Mouse (Mus musculus): Measurements from ENCODE around the gene Btbd17. TPM values are rescaled to one million over a fixed set of nuclear protein-coding genes. Genes with fewer than 3 reads are reported as not detected.

Btbd17 gene
- not detected for polyA plus RNA-seq (2014; fragmentation: Illumina TruSeq; extraction: RNeasy Lipid Tissue Mini Kit (QIAGEN cat#74804); ENCODE audit: low replicate concordance)

DNA sequence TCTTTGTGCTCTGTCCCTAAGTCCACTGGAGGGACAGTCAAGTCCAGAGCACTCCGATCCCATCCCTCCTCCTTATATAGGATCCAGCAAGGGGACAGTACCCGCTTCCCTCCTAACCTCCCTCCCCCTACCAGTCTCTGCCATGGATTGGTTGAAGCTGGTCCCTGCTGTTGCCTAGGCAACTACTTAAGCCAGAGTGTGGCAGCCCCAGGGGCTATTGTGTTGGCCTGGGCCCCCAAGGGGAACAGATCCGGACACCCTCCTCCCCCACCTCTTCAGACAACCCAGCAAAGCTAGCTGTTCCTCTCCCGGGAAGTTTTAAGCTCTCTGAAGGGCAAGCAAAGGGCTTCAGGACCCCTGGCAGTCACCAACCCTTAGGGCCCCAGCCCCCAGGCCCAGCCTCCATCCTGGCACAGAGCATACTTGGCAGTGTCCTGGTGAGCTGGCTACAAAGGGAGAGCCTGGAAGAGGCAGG, at the start of gene Btbd17:
Gene Btbd17 (minus strand): TSS at position 98 of the 475 bp plus-strand sequence.

DNA sequence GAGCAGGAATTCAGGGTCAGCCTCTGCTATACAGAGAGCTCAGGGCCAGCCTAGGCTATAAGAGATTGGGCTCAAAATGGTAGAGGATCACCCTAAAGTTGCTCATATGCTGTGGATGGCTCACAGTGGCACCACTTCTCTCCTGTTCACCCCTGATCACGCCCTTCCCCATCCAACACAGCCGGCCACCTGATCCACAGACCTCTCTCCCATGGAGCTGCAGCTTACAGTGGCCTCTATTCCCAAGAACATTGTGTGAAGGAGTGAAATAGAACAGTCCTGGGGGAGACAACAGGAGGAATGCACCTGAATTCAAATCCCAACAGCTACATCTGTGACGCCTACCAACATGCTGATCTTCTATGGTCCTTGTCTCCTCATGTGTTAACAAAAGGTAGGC, 2.9 kb upstream of the Btbd17 start, which contains the start of gene Gpr142:
Gene Gpr142 (plus strand): TSS at position 301 of the 400 bp plus-strand sequence.

GRCm38 (mm10) chr11:114764820-114765818, 30.6 kb downstream of the Btbd17 start, which contains the start of gene Kif19a:
TSS of gene Kif19a (plus strand) at chr11:114765388.

Other genes starting within 250 kb of the Btbd17 start
- gene Rpl38, start 127.4 kb downstream of the Btbd17 start, polyA plus RNA-seq (2014; fragmentation: Illumina TruSeq; extraction: RNeasy Lipid Tissue Mini Kit (QIAGEN cat#74804); ENCODE audit: low replicate concordance), result 43.6 TPM
- gene Ttyh2, start 120.5 kb downstream of the Btbd17 start, polyA plus RNA-seq (2014; fragmentation: Illumina TruSeq; extraction: RNeasy Lipid Tissue Mini Kit (QIAGEN cat#74804); ENCODE audit: low replicate concordance), result 3.2 TPM
- not detected for gene Dnaic2, start 68.5 kb downstream of the Btbd17 start, polyA plus RNA-seq (2014; fragmentation: Illumina TruSeq; extraction: RNeasy Lipid Tissue Mini Kit (QIAGEN cat#74804); ENCODE audit: low replicate concordance)
- gene Kif19a, start 30.6 kb downstream of the Btbd17 start, polyA plus RNA-seq (2014; fragmentation: Illumina TruSeq; extraction: RNeasy Lipid Tissue Mini Kit (QIAGEN cat#74804); ENCODE audit: low replicate concordance), result not detected
- not detected for gene Gpr142, start 3.0 kb upstream of the Btbd17 start, polyA plus RNA-seq (2014; fragmentation: Illumina TruSeq; extraction: RNeasy Lipid Tissue Mini Kit (QIAGEN cat#74804); ENCODE audit: low replicate concordance)
- gene Gprc5c, start 55.2 kb upstream of the Btbd17 start, polyA plus RNA-seq (2014; fragmentation: Illumina TruSeq; extraction: RNeasy Lipid Tissue Mini Kit (QIAGEN cat#74804); ENCODE audit: low replicate concordance), result 0.33 TPM
- gene Cd300a, start 94.1 kb upstream of the Btbd17 start, polyA plus RNA-seq (2014; fragmentation: Illumina TruSeq; extraction: RNeasy Lipid Tissue Mini Kit (QIAGEN cat#74804); ENCODE audit: low replicate concordance), result 6.1 TPM
- not detected for gene Cd300lb, start 138.4 kb upstream of the Btbd17 start, polyA plus RNA-seq (2014; fragmentation: Illumina TruSeq; extraction: RNeasy Lipid Tissue Mini Kit (QIAGEN cat#74804); ENCODE audit: low replicate concordance)
- gene Cd300c, start 173.2 kb upstream of the Btbd17 start, polyA plus RNA-seq (2014; fragmentation: Illumina TruSeq; extraction: RNeasy Lipid Tissue Mini Kit (QIAGEN cat#74804); ENCODE audit: low replicate concordance), result not detected
- 1.8 TPM for gene Cd300ld, start 194.0 kb upstream of the Btbd17 start, polyA plus RNA-seq (2014; fragmentation: Illumina TruSeq; extraction: RNeasy Lipid Tissue Mini Kit (QIAGEN cat#74804); ENCODE audit: low replicate concordance)
- 0.67 TPM for gene Cd300c2, start 205.9 kb upstream of the Btbd17 start, polyA plus RNA-seq (2014; fragmentation: Illumina TruSeq; extraction: RNeasy Lipid Tissue Mini Kit (QIAGEN cat#74804); ENCODE audit: low replicate concordance)
- not detected for gene Cd300ld2, start 220.2 kb upstream of the Btbd17 start, polyA plus RNA-seq (2014; fragmentation: Illumina TruSeq; extraction: RNeasy Lipid Tissue Mini Kit (QIAGEN cat#74804); ENCODE audit: low replicate concordance)
- not detected for gene Cd300ld4, start 231.1 kb upstream of the Btbd17 start, polyA plus RNA-seq (2014; fragmentation: Illumina TruSeq; extraction: RNeasy Lipid Tissue Mini Kit (QIAGEN cat#74804); ENCODE audit: low replicate concordance)
- gene Cd300ld5, start 241.8 kb upstream of the Btbd17 start, polyA plus RNA-seq (2014; fragmentation: Illumina TruSeq; extraction: RNeasy Lipid Tissue Mini Kit (QIAGEN cat#74804); ENCODE audit: low replicate concordance), result not detected